Mouse (Mus musculus) kidney, postnatal 0 days (tissue): ENCODE measurements around the gene Arhgap40. TPM values are rescaled to one million over a fixed set of nuclear protein-coding genes. Genes with fewer than 3 reads are reported as not detected.
A peak's percentile ranks its signal among the peaks of the same experiment; 100 is the strongest.

Experiments
- ATAC-seq: fragments of 200-750 bp; cut with Nextera tagmentation; replicated peaks from 2 replicates; pipeline ENCODE4 v1.8.0; 2017; ENCODE audit warnings: low read depth, moderate number of reproducible peaks, moderate TSS enrichment, moderate library complexity; ENCODE audit not compliant: low FRiP score
- DNase-seq: peaks from one replicate; pipeline ENCODE4 v3.0.0-alpha.2; 2016; ENCODE audit warnings: low spot score
- H3K27ac ChIP-seq: fragments of 300-500 bp; sonication (generic); 2 replicates; pipeline ENCODE4 v1.5.1; 2014; ENCODE audit warnings: mild to moderate bottlenecking
- H3K27me3 ChIP-seq: fragments of 300-500 bp; sonication (generic); 2 replicates; pipeline ENCODE4 v1.6.1; 2014; ENCODE audit warnings: low read length, mixed read lengths; ENCODE audit not compliant: insufficient read depth
- H3K36me3 ChIP-seq: fragments of 300-500 bp; sonication (generic); 2 replicates; pipeline ENCODE4 v1.6.1; 2014; ENCODE audit warnings: low read length, mixed read lengths; ENCODE audit not compliant: insufficient read depth
- H3K4me1 ChIP-seq: fragments of 300-500 bp; sonication (generic); replicated peaks from 2 replicates; pipeline ENCODE4 v1.6.1; 2014; ENCODE audit warnings: antibody characterized with exemption, low read length, mixed read lengths; ENCODE audit not compliant: insufficient read depth
- H3K4me2 ChIP-seq: fragments of 300-500 bp; sonication (generic); 2 replicates; pipeline ENCODE4 v1.6.1; 2014; ENCODE audit warnings: mild to moderate bottlenecking, low read length, moderate library complexity, mixed read lengths
- H3K4me3 ChIP-seq: fragments of 300-500 bp; sonication (generic); replicated peaks from 2 replicates; pipeline ENCODE4 v1.5.1; 2014; ENCODE audit warnings: low read depth, low read length
- H3K9ac ChIP-seq: fragments of 300-500 bp; sonication (generic); 2 replicates; pipeline ENCODE4 v1.6.1; 2014; ENCODE audit warnings: low read depth, low read length
- H3K9me3 ChIP-seq: fragments of 300-500 bp; sonication (generic); replicated peaks from 2 replicates; pipeline ENCODE4 v1.6.1; 2016; ENCODE audit warnings: low read length, inconsistent platforms, mixed read lengths
- CTCF ChIP-seq: IDR thresholded peaks from 2 replicates; pipeline ENCODE4 v1.5.1; 2016; ENCODE audit warnings: antibody characterized with exemption, low read depth, mild to moderate bottlenecking, moderate library complexity
- whole genome bisulfite sequencing: fragments of 180-500 bp; shearing (Covaris S2); extraction: QIAGEN DNeasy Blood & Tissue Kit; methylation state at CpG from one replicate; pipeline ENCODE4 v1.1.7; 2014; 5-methylcytosine and 5-hydroxymethylcytosine counted together
- polyA plus RNA-seq: library from polyadenylated mRNA; unstranded; fragments of >200 nt; fragmentation: Nextera tagmentation; extraction: Ambion mirVana; gene quantifications from 2 replicates; pipeline ENCODE4 v1.2.1, GENCODE M21; 2015

Gene Arhgap40
- polyA plus RNA-seq, 1 experiment from 2014 or later: 0.74 TPM

GRCm38 (mm10) chr2:158595103-158595502 lies 82.5 kb downstream of the Arhgap40 start:
- DNase-seq: peak; percentile 89
- no peak for TF ChIP-seq CTCF
- Histone ChIP-seq H3K4me2 (peak overlapping the region; percentile 10; the same call in 1 of the 2 replicates), H3K9ac (no peak overlapping the region), H3K9me3 (no peaks in the 10 kb centered on the region), H3K27me3 (0 out of 2 replicates have a peak, but pooled peaks cover under 1% of the 10 kb centered on the region), H3K4me1 (no peaks in the 10 kb centered on the region), H3K36me3 (no peaks in the 10 kb centered on the region), H3K4me3 (no peak overlapping the region), H3K27ac (no peak overlapping the region)
- 1% methylated on average over 12 of the region's 12 CpGs for WGBS
- ATAC-seq: peak; percentile 82

GRCm38 (mm10) chr2:158595577-158595976 lies 83.0 kb downstream of the Arhgap40 start:
- no peak overlapping the region for H3K9ac ChIP-seq
- no peaks in the 10 kb centered on the region for H3K27me3 ChIP-seq
- ATAC-seq (no peak), DNase-seq (no peak)
- H3K4me3 ChIP-seq: no peak overlapping the region
- no peaks in the 10 kb centered on the region for H3K4me1 ChIP-seq
- H3K4me2 ChIP-seq: peak overlapping the region; percentile 10; the same call in 1 of the 2 replicates
- H3K9me3 ChIP-seq: no peaks in the 10 kb centered on the region
- no peak for TF ChIP-seq CTCF
- no peaks in the 10 kb centered on the region for H3K36me3 ChIP-seq
- WGBS: 21% methylated on average over 7 of the region's 7 CpGs
- H3K27ac ChIP-seq: no peak overlapping the region

GRCm38 (mm10) chr2:158596803-158597202 lies 84.2 kb downstream of the Arhgap40 start:
- Histone ChIP-seq H3K4me1 (no peaks in the 10 kb centered on the region), H3K27ac (no peak overlapping the region)
- 68% methylated on average over 1 of the region's 1 CpGs for WGBS

More at GRCm38 (mm10) chr2:158596803-158597202, 84.2 kb downstream of the Arhgap40 start:
- H3K9me3 ChIP-seq: no peaks in the 10 kb centered on the region
- H3K9ac ChIP-seq: no peak overlapping the region
- H3K4me3 ChIP-seq: no peak overlapping the region
- ATAC-seq: no peak
- H3K27me3 ChIP-seq: no peaks in the 10 kb centered on the region
- H3K36me3 ChIP-seq: no peaks in the 10 kb centered on the region
- DNase-seq: no peak
- H3K4me2 ChIP-seq: no peak overlapping the region
- no peak for TF ChIP-seq CTCF

Other genes starting within 250 kb of the Arhgap40 start
- 32.1 and 34.6 TPM in 2 replicates for gene Lbp, start 206.3 kb upstream of the Arhgap40 start, polyA plus RNA-seq
- gene Snhg11, start 137.2 kb upstream of the Arhgap40 start, polyA plus RNA-seq: 2.9 and 3.5 TPM in 2 replicates
- 13.9 and 17.6 TPM in 2 replicates for gene Ralgapb, start 102.9 kb upstream of the Arhgap40 start, polyA plus RNA-seq
- gene Adig, start 10.2 kb upstream of the Arhgap40 start, polyA plus RNA-seq: not detected in 2 replicates
- not detected in 2 replicates for gene Slc32a1, start 98.0 kb downstream of the Arhgap40 start, polyA plus RNA-seq
- gene Actr5, start 112.1 kb downstream of the Arhgap40 start, polyA plus RNA-seq: 7.1 and 9.1 TPM in 2 replicates
- 10.1 TPM in 2 replicates for gene Ppp1r16b, start 152.6 kb downstream of the Arhgap40 start, polyA plus RNA-seq